Mouse (Mus musculus) liver, embryonic 13.5 days (tissue): ENCODE data around the gene Fam102b. TPM values are rescaled to one million over a fixed set of nuclear protein-coding genes. Genes with fewer than 3 reads are reported as not detected.
A peak's percentile ranks its signal among the peaks of the same experiment; 100 is the strongest.

ENCODE experiments used
- ATAC-seq: fragments of 200-750 bp; cut with Nextera tagmentation; 2 replicates; pipeline ENCODE4 v1.8.0; 2017; ENCODE audit warnings: low read depth, mild to moderate bottlenecking, moderate number of reproducible peaks, moderate library complexity
- DNase-seq: peaks from one replicate; pipeline ENCODE4 v3.0.0; 2022
- H3K27ac ChIP-seq: fragments of 300-500 bp; sonication (generic); 2 replicates; pipeline ENCODE4 v1.5.1; 2015; ENCODE audit warnings: moderate library complexity, mild to moderate bottlenecking, inconsistent platforms
- H3K27me3 ChIP-seq: fragments of 300-500 bp; sonication (generic); 2 replicates; pipeline ENCODE4 v1.6.1; 2015; ENCODE audit warnings: mild to moderate bottlenecking, inconsistent platforms
- H3K36me3 ChIP-seq: fragments of 300-500 bp; sonication (generic); 2 replicates; pipeline ENCODE4 v1.6.1; 2015; ENCODE audit warnings: mild to moderate bottlenecking, inconsistent platforms
- H3K4me1 ChIP-seq: fragments of 300-500 bp; sonication (generic); replicated peaks from 2 replicates; pipeline ENCODE4 v1.6.1; 2015; ENCODE audit warnings: inconsistent platforms
- H3K4me2 ChIP-seq: fragments of 300-500 bp; sonication (generic); 2 replicates; pipeline ENCODE4 v1.6.1; 2015; ENCODE audit warnings: inconsistent platforms, mild to moderate bottlenecking, moderate library complexity
- H3K4me3 ChIP-seq: fragments of 300-500 bp; sonication (generic); replicated peaks from 2 replicates; pipeline ENCODE4 v1.5.1; 2015; ENCODE audit warnings: mild to moderate bottlenecking, inconsistent platforms
- H3K9ac ChIP-seq: fragments of 300-500 bp; sonication (generic); 2 replicates; pipeline ENCODE4 v1.6.1; 2015; ENCODE audit warnings: mild to moderate bottlenecking, inconsistent platforms
- H3K9me3 ChIP-seq: fragments of 300-500 bp; sonication (generic); replicated peaks from 2 replicates; pipeline ENCODE4 v1.6.1; 2016; ENCODE audit warnings: inconsistent platforms
- WGBS: fragments of 180-500 bp; shearing (Covaris S2); methylation state at CpG from one replicate; pipeline ENCODE4 v1.1.7; 2015; ENCODE audit not compliant: insufficient replicate concordance; 5-methylcytosine and 5-hydroxymethylcytosine counted together
- polyA plus RNA-seq: library from polyadenylated mRNA; unstranded; fragments of >200 nt; fragmentation: Nextera tagmentation; extraction: Ambion mirVana; gene quantifications from 2 replicates; pipeline ENCODE4 v1.2.1, GENCODE M21; 2015

Fam102b gene
- polyA plus RNA-seq, 1 experiment from 2014 or later = 1.9 TPM

- Histone ChIP-seq H3K27me3 (no peaks in the 10 kb centered on the region), H3K9ac (no peak overlapping the region), H3K27ac (0 out of 2 replicates have a peak overlapping the region, but pooled peaks have one; percentile 41), H3K4me2 (no peak overlapping the region), H3K4me1 (peaks cover 31% of the 10 kb centered on the region), H3K36me3 (peaks cover 14% of the 10 kb centered on the region), H3K9me3 (no peaks in the 10 kb centered on the region), H3K4me3 (no peak overlapping the region)
- WGBS = 10% methylated on average over 5 of the region's 5 CpGs
- DNase-seq (peak; percentile 29), ATAC-seq (peak; percentile 90)
Measured at GRCm38 (mm10) chr3:108983989-108984388, 43.4 kb downstream of the Fam102b start.

- Histone ChIP-seq H3K27ac (no peak overlapping the region; the same call in 1 of the 2 replicates), H3K4me3 (no peak overlapping the region), H3K4me1 (peaks cover 36% of the 10 kb centered on the region), H3K9me3 (no peaks in the 10 kb centered on the region), H3K4me2 (no peak overlapping the region), H3K27me3 (no peaks in the 10 kb centered on the region), H3K36me3 (peaks cover 21% of the 10 kb centered on the region), H3K9ac (no peak overlapping the region)
- no peak for DNase-seq
- no peak for ATAC-seq
- WGBS = 39% methylated on average over 6 of the region's 6 CpGs
Measured at GRCm38 (mm10) chr3:108981946-108982345, 45.5 kb downstream of the Fam102b start.

GRCm38 (mm10) chr3:108977340-108978030 lies 49.9 kb downstream of the Fam102b start:
- H3K4me3 ChIP-seq = no peak overlapping the region
- WGBS = 78% methylated on average over 13 of the region's 13 CpGs
- no peak overlapping the region for H3K4me2 ChIP-seq
- no peaks in the 10 kb centered on the region for H3K9me3 ChIP-seq
- H3K27ac ChIP-seq = no peak overlapping the region
- ATAC-seq (0 out of 2 replicates have a peak, but pooled peaks have one; percentile 14), DNase-seq (no peak)
- peaks cover 21% of the 10 kb centered on the region for H3K36me3 ChIP-seq
- H3K27me3 ChIP-seq = no peaks in the 10 kb centered on the region
- peaks cover 32% of the 10 kb centered on the region for H3K4me1 ChIP-seq
- H3K9ac ChIP-seq = no peak overlapping the region

- WGBS = 75% methylated on average over 15 of the region's 15 CpGs
- peaks cover 22% of the 10 kb centered on the region for H3K4me1 ChIP-seq
- H3K36me3 ChIP-seq = peaks cover 17% of the 10 kb centered on the region
- H3K4me2 ChIP-seq = peak overlapping the region; percentile 35; the same call in 1 of the 2 replicates
- no peaks in the 10 kb centered on the region for H3K9me3 ChIP-seq
- DNase-seq (no peak), ATAC-seq (no peak)
- H3K27ac ChIP-seq = no peak overlapping the region; the same call in 1 of the 2 replicates
- H3K9ac ChIP-seq = no peak overlapping the region
- no peaks in the 10 kb centered on the region for H3K27me3 ChIP-seq
- no peak overlapping the region for H3K4me3 ChIP-seq
Measured at GRCm38 (mm10) chr3:108974920-108975485, 52.4 kb downstream of the Fam102b start.

- 31% methylated on average over 13 of the region's 13 CpGs for WGBS
Measured at GRCm38 (mm10) chr3:108973980-108974660, 53.3 kb downstream of the Fam102b start.

GRCm38 (mm10) chr3:108966051-108966450 lies 61.4 kb downstream of the Fam102b start:
- ATAC-seq = no peak
- H3K4me3 ChIP-seq = no peak overlapping the region

More at GRCm38 (mm10) chr3:108973980-108974660, 53.3 kb downstream of the Fam102b start:
- Histone ChIP-seq H3K4me3 (no peak overlapping the region), H3K27ac (peak overlapping the region; percentile 23; the same call in 1 of the 2 replicates), H3K36me3 (peaks cover 8% of the 10 kb centered on the region), H3K4me1 (peaks cover 22% of the 10 kb centered on the region), H3K4me2 (peak overlapping the region; percentile 35), H3K9ac (peak overlapping the region; percentile 22; the same call in 1 of the 2 replicates), H3K27me3 (no peaks in the 10 kb centered on the region), H3K9me3 (no peaks in the 10 kb centered on the region)
- DNase-seq (peak; percentile 23), ATAC-seq (peak; percentile 75)

GRCm38 (mm10) chr3:108964361-108965044 lies 62.9 kb downstream of the Fam102b start:
- Histone ChIP-seq H3K4me3 (no peak overlapping the region), H3K27me3 (no peaks in the 10 kb centered on the region), H3K4me2 (no peak overlapping the region), H3K36me3 (no peaks in the 10 kb centered on the region), H3K4me1 (peaks cover 6% of the 10 kb centered on the region), H3K9ac (no peak overlapping the region), H3K9me3 (no peaks in the 10 kb centered on the region), H3K27ac (no peak overlapping the region)
- ATAC-seq = no peak
- WGBS = 71% methylated on average over 7 of the region's 7 CpGs
- no peak for DNase-seq

More at GRCm38 (mm10) chr3:108966051-108966450, 61.4 kb downstream of the Fam102b start:
- H3K36me3 ChIP-seq = no peaks in the 10 kb centered on the region
- no peak overlapping the region for H3K9ac ChIP-seq
- H3K9me3 ChIP-seq = no peaks in the 10 kb centered on the region
- WGBS = 63% methylated on average over 3 of the region's 3 CpGs
- no peak overlapping the region for H3K4me2 ChIP-seq
- no peaks in the 10 kb centered on the region for H3K27me3 ChIP-seq
- peaks cover 6% of the 10 kb centered on the region for H3K4me1 ChIP-seq
- H3K27ac ChIP-seq = no peak overlapping the region
- DNase-seq = no peak

- DNase-seq (no peak), ATAC-seq (no peak)
- Histone ChIP-seq H3K9ac (no peak overlapping the region), H3K36me3 (no peaks in the 10 kb centered on the region), H3K4me2 (no peak overlapping the region), H3K27ac (no peak overlapping the region), H3K27me3 (no peaks in the 10 kb centered on the region), H3K4me1 (peaks cover 6% of the 10 kb centered on the region), H3K9me3 (no peaks in the 10 kb centered on the region), H3K4me3 (no peak overlapping the region)
- WGBS = 64% methylated on average over 3 of the region's 3 CpGs
Measured at GRCm38 (mm10) chr3:108963776-108964175, 63.6 kb downstream of the Fam102b start.

- H3K27me3 ChIP-seq = no peaks in the 10 kb centered on the region
- H3K9ac ChIP-seq = no peak overlapping the region
- DNase-seq = no peak
- WGBS = 64% methylated on average over 3 of the region's 3 CpGs
- no peak overlapping the region for H3K4me3 ChIP-seq
- no peak overlapping the region for H3K27ac ChIP-seq
- no peaks in the 10 kb centered on the region for H3K9me3 ChIP-seq
- peaks cover 6% of the 10 kb centered on the region for H3K4me1 ChIP-seq
- H3K4me2 ChIP-seq = no peak overlapping the region
- no peak for ATAC-seq
- H3K36me3 ChIP-seq = no peaks in the 10 kb centered on the region
Measured at GRCm38 (mm10) chr3:108963278-108963677, 64.1 kb downstream of the Fam102b start.

- H3K4me2 ChIP-seq = no peak overlapping the region
- WGBS = 34% methylated on average over 6 of the region's 6 CpGs
- no peak overlapping the region for H3K27ac ChIP-seq
Measured at GRCm38 (mm10) chr3:108961655-108962054, 65.8 kb downstream of the Fam102b start.

GRCm38 (mm10) chr3:108961226-108961625 lies 66.2 kb downstream of the Fam102b start:
- DNase-seq = no peak
- Histone ChIP-seq H3K4me3 (no peak overlapping the region), H3K27ac (no peak overlapping the region), H3K4me2 (no peak overlapping the region), H3K4me1 (no peaks in the 10 kb centered on the region), H3K9me3 (no peaks in the 10 kb centered on the region), H3K27me3 (no peaks in the 10 kb centered on the region), H3K36me3 (no peaks in the 10 kb centered on the region), H3K9ac (no peak overlapping the region)
- WGBS = 60% methylated on average over 7 of the region's 7 CpGs
- ATAC-seq = no peak

More at GRCm38 (mm10) chr3:108961655-108962054, 65.8 kb downstream of the Fam102b start:
- H3K9me3 ChIP-seq = no peaks in the 10 kb centered on the region
- no peaks in the 10 kb centered on the region for H3K27me3 ChIP-seq
- DNase-seq (no peak), ATAC-seq (no peak)
- no peak overlapping the region for H3K9ac ChIP-seq
- no peaks in the 10 kb centered on the region for H3K36me3 ChIP-seq
- no peak overlapping the region for H3K4me3 ChIP-seq
- H3K4me1 ChIP-seq = no peaks in the 10 kb centered on the region
